In genomic region chr4:16477216-16477615, GRCm38 (mm10) we compare ENCODE assay signal across 23 mouse cellular contexts.
A peak's percentile ranks its signal among the peaks of the same experiment; 100 is the strongest.
DNase-seq lines count a peak whose midpoint lies in the region; ATAC-seq and TF ChIP-seq lines count a peak whose summit lies in the region.
"Had no signal": no experiment of that assay in that cellular context is flagged by ENCODE, and none has a peak within 500 bp of the region (broad histone marks: within the 10 kb centered on the region; RNA-seq: fewer than 3 reads in every experiment).

No protein-coding gene starts in this region.

- DNase-seq in 416B (ENCODE audit: low read depth) (peak; percentile 1), Patski (ENCODE audit: low read depth, low spot score) (peak; percentile 15)
- DNase-seq in Muller cell, postnatal 12 days (ENCODE audit: inconsistent ontology term) = peak; percentile 53
- DNase-seq in right cerebral cortex, postnatal 25 days = no peak
- DNase-seq in frontal cortex, postnatal 10 days (ENCODE audit: low spot score in 2 of 2) = no peak
- no peak for DNase-seq in stomach, postnatal 0 days (ENCODE audit: low spot score)
- DNase-seq: adrenal gland, adult 2 months; adrenal gland, postnatal 10 days; adrenal gland, postnatal 25 days; cerebellum, adult 11-12 months; cerebellum, adult 2 months; cerebellum, adult 9-10 months; cerebellum, postnatal 10 days; cerebellum, postnatal 25 days had no signal

- no peak for TF ChIP-seq POLR2A in myocyte (IDR thresholded peaks at IDR 0.05; ENCODE audit: insufficient read length, low read depth)

- no peaks in the 10 kb centered on the region for H3K27me3 ChIP-seq in Patski
- H3K27me3 ChIP-seq in myocyte (ENCODE audit: control insufficient read depth, insufficient read depth, insufficient read length) = no peaks in the 10 kb centered on the region
- no peaks in the 10 kb centered on the region for H3K27me3 ChIP-seq in forebrain, embryonic 13.5 days
- H3K27me3 ChIP-seq in stomach, postnatal 0 days (ENCODE audit: control insufficient read depth, insufficient read depth, low read length) = no peaks in the 10 kb centered on the region
- H3K27me3 ChIP-seq: CH12.LX; embryonic facial prominence, embryonic 12.5 days had no signal

- no peak overlapping the region for H3K9ac ChIP-seq in forebrain, embryonic 13.5 days
- no peak overlapping the region for H3K9ac ChIP-seq in stomach, postnatal 0 days (ENCODE audit: low read length)
- H3K9ac ChIP-seq: embryonic facial prominence, embryonic 12.5 days had no signal

- in situ Hi-C loops in Patski (cut with MboI; ENCODE audit: low pct_unique_long_range_greater_than_20kb) = no loop called here

- H3K36me3 ChIP-seq in myocyte (ENCODE audit: control insufficient read depth, insufficient read depth) = no peaks in the 10 kb centered on the region
- no peaks in the 10 kb centered on the region for H3K36me3 ChIP-seq in forebrain, embryonic 13.5 days (ENCODE audit: poor library complexity, severe bottlenecking)
- H3K36me3 ChIP-seq in stomach, postnatal 0 days (ENCODE audit: control insufficient read depth, insufficient read depth, low read length) = no peaks in the 10 kb centered on the region
- H3K36me3 ChIP-seq: embryonic facial prominence, embryonic 10.5 days; embryonic facial prominence, embryonic 12.5 days; G1E had no signal

- no peak overlapping the region for H3K4me3 ChIP-seq in myocyte
- H3K4me3 ChIP-seq in forebrain, embryonic 13.5 days = no peak overlapping the region
- H3K4me3 ChIP-seq in stomach, postnatal 0 days (ENCODE audit: low read depth, low read length) = no peak overlapping the region
- H3K4me3 ChIP-seq: embryonic facial prominence, embryonic 10.5 days; embryonic facial prominence, embryonic 12.5 days had no signal

- no peak for ATAC-seq in Patski
- ATAC-seq in forebrain, embryonic 13.5 days = no peak
- no peak for ATAC-seq in stomach, postnatal 0 days (ENCODE audit: low FRiP score, low TSS enrichment)
- ATAC-seq: CD4-positive, CD25-positive, alpha-beta regulatory T cell, adult 4 months; forebrain, embryonic 14.5 days; forebrain, embryonic 16.5 days had no signal

- H3ac ChIP-seq in myocyte (ENCODE audit: control insufficient read depth, insufficient read length) = no peak overlapping the region

- H3K27ac ChIP-seq in forebrain, embryonic 13.5 days = no peak overlapping the region
- H3K27ac ChIP-seq in stomach, postnatal 0 days (replicated peaks) = no peak overlapping the region
- H3K27ac ChIP-seq: embryonic facial prominence, embryonic 10.5 days; embryonic facial prominence, embryonic 12.5 days had no signal

- no peaks in the 10 kb centered on the region for H3K9me3 ChIP-seq in forebrain, embryonic 13.5 days (replicated peaks)
- H3K9me3 ChIP-seq in stomach, postnatal 0 days (ENCODE audit: control insufficient read depth, low read length) = no peaks in the 10 kb centered on the region
- H3K9me3 ChIP-seq: embryonic facial prominence, embryonic 10.5 days; embryonic facial prominence, embryonic 12.5 days; G1E had no signal

- no peak for TF ChIP-seq EP300 in stomach, postnatal 0 days (optimal IDR thresholded peaks at IDR 0.05)

- POLR2A ChIA-PET in Patski (lab: Charles Lee) = no interaction called here

- no peak for TF ChIP-seq CTCF in Patski (IDR thresholded peaks at IDR 0.05)
- TF ChIP-seq CTCF in stomach, postnatal 0 days (IDR thresholded peaks at IDR 0.05; ENCODE audit: low read depth) = no peak

- no peaks in the 10 kb centered on the region for H3K79me2 ChIP-seq in myocyte (ENCODE audit: control insufficient read depth, insufficient read depth)

- 86% methylated on average over 3 of the region's 3 CpGs for WGBS in forebrain, embryonic 13.5 days
- WGBS in stomach, postnatal 0 days = 56% methylated on average over 3 of the region's 3 CpGs

- H3K4me1 ChIP-seq in forebrain, embryonic 13.5 days = no peaks in the 10 kb centered on the region
- no peaks in the 10 kb centered on the region for H3K4me1 ChIP-seq in stomach, postnatal 0 days (replicated peaks; ENCODE audit: control insufficient read depth, insufficient read depth)
- H3K4me1 ChIP-seq: embryonic facial prominence, embryonic 10.5 days; embryonic facial prominence, embryonic 12.5 days had no signal

- peak overlapping the region; percentile 40 for H3K4me2 ChIP-seq in myocyte (ENCODE audit: low read depth)
- H3K4me2 ChIP-seq in forebrain, embryonic 13.5 days = no peak overlapping the region
- H3K4me2 ChIP-seq in stomach, postnatal 0 days (replicated peaks; ENCODE audit: low read depth) = no peak overlapping the region
- H3K4me2 ChIP-seq: embryonic facial prominence, embryonic 12.5 days had no signal

- CTCF ChIA-PET in Patski (lab: Charles Lee) = interaction anchor here (1.0 to 1.7 kb wide), 3 partner anchors 11 to 461 kb away, joined by 3 read pairs; no protein-coding TSS in a partner anchor

TF ChIP-seq in myocyte, 11 proteins besides CTCF, POLR2A, EP300 and RAD21:
- TF ChIP-seq CEBPB (IDR thresholded peaks at IDR 0.05; ENCODE audit: insufficient read depth, poor library complexity, severe bottlenecking) (no peak), MAX (IDR thresholded peaks at IDR 0.05; ENCODE audit: low read depth) (no peak), POLR2AphosphoS2 (IDR thresholded peaks at IDR 0.05; ENCODE audit: insufficient read length, low read depth) (no peak), TCF12 (IDR thresholded peaks at IDR 0.05; ENCODE audit: insufficient read depth, poor library complexity, severe bottlenecking) (no peak), USF1 (IDR thresholded peaks at IDR 0.05; ENCODE audit: low read depth) (no peak), SRF (IDR thresholded peaks at IDR 0.05; ENCODE audit: control insufficient read depth, insufficient read length, low read depth) (no peak), MYOG (IDR thresholded peaks at IDR 0.05; ENCODE audit: control insufficient read depth in 1 of 3, insufficient read depth in 1 of 3, insufficient read length in 2 of 3, low read depth in 2 of 3) (no peak), REST (IDR thresholded peaks at IDR 0.05; ENCODE audit: insufficient read depth, insufficient read length) (no peak), TCF3 (IDR thresholded peaks at IDR 0.05; ENCODE audit: insufficient read length, low read depth) (no peak), E2F4 (IDR thresholded peaks at IDR 0.05; ENCODE audit: insufficient read depth) (no peak), MYOD1 (IDR thresholded peaks at IDR 0.05; ENCODE audit: control insufficient read depth in 1 of 3, insufficient read length in 2 of 3, low read depth in 2 of 3) (no peak)

Comparison
In these comparisons a context has a peak if more than half of its experiments do, and no peak if none do; other contexts are left out.
1. DNase-seq: peak in 416B (single experiment), Muller cell, postnatal 12 days (single experiment) and Patski (single experiment); none in right cerebral cortex, postnatal 25 days (single experiment), frontal cortex, postnatal 10 days (0 of 2) and stomach, postnatal 0 days (single experiment).